In genomic region chr5:125174726-125175672, GRCm38 (mm10) we compare ENCODE assay signal across 8 mouse cellular contexts. TPM values are rescaled to one million over a fixed set of nuclear protein-coding genes. Genes with fewer than 3 reads are reported as not detected.
DNase-seq lines count a peak whose midpoint lies in the region; ATAC-seq lines count a peak whose summit lies in the region.

No protein-coding gene starts in this region.

- H3K27me3 ChIP-seq in kidney, embryonic 15.5 days, result no peaks in the 10 kb centered on the region

- peak overlapping the region; percentile 2; the same call in 1 of the 2 replicates for H3K4me2 ChIP-seq in kidney, embryonic 15.5 days

- 0 out of 2 replicates have a peak overlapping the region, but pooled peaks have one; percentile 15 for H3K27ac ChIP-seq in kidney, embryonic 15.5 days

- ATAC-seq in kidney, embryonic 15.5 days (replicated peaks; ENCODE audit: low FRiP score), result no peak

- peaks cover 81% of the 10 kb centered on the region for H3K4me1 ChIP-seq in kidney, embryonic 15.5 days

- no peak overlapping the region for H3K9ac ChIP-seq in kidney, embryonic 15.5 days

- WGBS in kidney, embryonic 15.5 days, result 41% methylated on average over 13 of the region's 13 CpGs

- no peaks in the 10 kb centered on the region for H3K36me3 ChIP-seq in kidney, embryonic 15.5 days

- H3K9me3 ChIP-seq in kidney, embryonic 15.5 days (replicated peaks), result no peaks in the 10 kb centered on the region

- peak; percentile 98 for DNase-seq in heart, adult 11 months
- DNase-seq in heart, adult 8-10 months (ENCODE audit: low spot score), result no peak
- DNase-seq in adrenal gland, postnatal 25 days, result peak; percentile 88
- peak; percentile 74 to 79 for DNase-seq in frontal cortex, postnatal 36 days (ENCODE audit: low spot score in 2 of 2)
- DNase-seq in lung, postnatal 25 days (ENCODE audit: low spot score), result peak; percentile 89
- DNase-seq in thymus, postnatal 4 days, result no peak
- no peak for DNase-seq in T-cell, adult 2 months (ENCODE audit: low spot score)

- no peak overlapping the region for H3K4me3 ChIP-seq in kidney, embryonic 15.5 days (replicated peaks)

RNA-seq across cellular contexts. Expression of gene Ncor2, which starts 4.0 kb away (rescaled TPM):
- total RNA-seq in heart, adult 8-10 months (2022), result 10 to 100 TPM; 81.6 to 92.4 (median 84.5) TPM
- 316 and 358 TPM in 2 replicates for total RNA-seq in adrenal gland, postnatal 25 days (2021)
- polyA plus RNA-seq in kidney, embryonic 15.5 days (2015; fragmentation: Nextera tagmentation; extraction: Ambion mirVana), result 27.5 and 28.8 TPM in 2 replicates

Comparison
In these comparisons a context has a peak if more than half of its experiments do, and no peak if none do; other contexts are left out.
1. DNase-seq: peak in heart, adult 11 months (single experiment), adrenal gland, postnatal 25 days (single experiment), frontal cortex, postnatal 36 days (2 of 2) and lung, postnatal 25 days (single experiment); none in heart, adult 8-10 months (single experiment), thymus, postnatal 4 days (single experiment) and T-cell, adult 2 months (single experiment).